Mouse (Mus musculus) limb, embryonic 11.5 days (tissue): ENCODE results near the gene Cyp4f18. TPM values are rescaled to one million over a fixed set of nuclear protein-coding genes. Genes with fewer than 3 reads are reported as not detected.

Source experiments
- ATAC-seq: fragments of 200-750 bp; cut with Nextera tagmentation; 2 replicates; pipeline ENCODE4 v1.8.0; 2017; ENCODE audit warnings: low read depth; ENCODE audit not compliant: insufficient number of reproducible peaks, low FRiP score, low TSS enrichment
- DNase-seq: peaks from one replicate; pipeline ENCODE4 v3.0.0-alpha.2; 2015; ENCODE audit warnings: low spot score
- H3K27ac ChIP-seq: fragments of 300-500 bp; sonication (generic); replicated peaks from 2 replicates; pipeline ENCODE4 v1.5.1; 2014; ENCODE audit warnings: low read depth, mild to moderate bottlenecking, low read length
- H3K27me3 ChIP-seq: fragments of 300-500 bp; sonication (generic); 2 replicates; pipeline ENCODE4 v1.6.1; 2014; ENCODE audit warnings: mild to moderate bottlenecking, low read length, mixed read lengths; ENCODE audit not compliant: control insufficient read depth, insufficient read depth
- H3K36me3 ChIP-seq: fragments of 300-500 bp; sonication (generic); 2 replicates; pipeline ENCODE4 v1.6.1; 2014; ENCODE audit warnings: mild to moderate bottlenecking, low read length, moderate library complexity, mixed read lengths; ENCODE audit not compliant: control insufficient read depth, insufficient read depth
- H3K4me1 ChIP-seq: fragments of 300-500 bp; sonication (generic); 2 replicates; pipeline ENCODE4 v1.6.1; 2014; ENCODE audit warnings: low read length, mixed read lengths; ENCODE audit not compliant: control insufficient read depth, insufficient read depth
- H3K4me2 ChIP-seq: fragments of 300-500 bp; sonication (generic); 2 replicates; pipeline ENCODE4 v1.6.1; 2014; ENCODE audit warnings: low read depth, mild to moderate bottlenecking, moderate library complexity; ENCODE audit not compliant: severe bottlenecking
- H3K4me3 ChIP-seq: fragments of 300-500 bp; sonication (generic); 2 replicates; pipeline ENCODE4 v1.5.1; 2014; ENCODE audit warnings: low read depth, low read length
- H3K9ac ChIP-seq: fragments of 300-500 bp; sonication (generic); 2 replicates; pipeline ENCODE4 v1.6.1; 2014; ENCODE audit warnings: mild to moderate bottlenecking, low read length
- H3K9me3 ChIP-seq: fragments of 300-500 bp; sonication (generic); 2 replicates; pipeline ENCODE4 v1.6.1; 2016; ENCODE audit warnings: low read length; ENCODE audit not compliant: control insufficient read depth
- WGBS: fragments of 180-500 bp; shearing (Covaris S2); extraction: QIAGEN DNeasy Blood & Tissue Kit; methylation state at CpG from one replicate; pipeline ENCODE4 v1.1.7; 2014; 5-methylcytosine and 5-hydroxymethylcytosine counted together
- polyA plus RNA-seq: library from polyadenylated mRNA; unstranded; fragments of >200 nt; fragmentation: Nextera tagmentation; extraction: Ambion mirVana; gene quantifications from 2 replicates; pipeline ENCODE4 v1.2.1, GENCODE M21; 2014

Gene Cyp4f18
- polyA plus RNA-seq, 1 experiment from 2014 or later = 1.0 TPM

GRCm38 (mm10) chr8:71988867-71989599 lies 20.4 kb downstream of the Cyp4f18 start:
- peak overlapping the region; percentile 33 for H3K4me3 ChIP-seq
- no peaks in the 10 kb centered on the region for H3K27me3 ChIP-seq
- H3K9me3 ChIP-seq = no peaks in the 10 kb centered on the region
- DNase-seq = no peak
- no peaks in the 10 kb centered on the region for H3K4me1 ChIP-seq
- peak; percentile 64; the same call in 1 of the 2 replicates for ATAC-seq
- peak overlapping the region; percentile 2; the same call in 1 of the 2 replicates for H3K9ac ChIP-seq
- peak overlapping the region; percentile 55 for H3K4me2 ChIP-seq
- WGBS = 32% methylated on average over 13 of the region's 13 CpGs
- H3K27ac ChIP-seq = no peak overlapping the region
- no peaks in the 10 kb centered on the region for H3K36me3 ChIP-seq

DNA sequence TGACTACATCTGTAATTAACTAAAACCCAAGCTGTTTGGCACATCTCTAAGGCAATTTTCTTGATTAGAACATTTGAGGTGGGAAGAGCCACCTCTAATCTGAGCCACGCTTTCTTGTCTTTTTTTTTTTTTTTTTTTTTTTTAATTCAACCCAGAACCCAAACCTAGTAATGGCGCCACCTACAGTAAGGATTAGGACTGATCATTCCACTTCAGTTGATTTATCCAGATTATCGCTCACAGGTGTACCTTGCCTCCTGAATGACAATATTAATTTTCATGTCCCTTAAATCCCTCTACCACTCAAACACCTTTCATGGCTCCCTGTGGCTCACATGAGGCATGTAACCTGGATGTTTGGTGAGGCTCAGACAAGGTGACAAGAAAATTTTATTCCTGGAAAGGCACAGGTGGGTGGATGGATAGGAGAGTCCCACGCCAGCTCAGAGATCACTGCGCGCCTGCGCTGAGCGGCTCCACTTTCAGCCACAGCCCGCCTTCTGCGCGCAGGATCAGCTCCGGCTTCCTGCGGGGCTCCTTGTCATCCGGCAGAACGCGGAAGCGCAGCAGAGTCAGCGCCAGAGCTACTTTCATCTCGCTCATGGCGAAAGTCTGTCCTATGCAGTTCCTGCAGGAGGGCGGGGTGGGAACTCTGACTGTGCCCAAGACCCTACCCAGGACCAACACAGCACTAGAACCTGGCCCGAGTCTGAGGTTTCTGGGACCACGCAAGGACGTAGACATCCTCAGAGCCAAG lies 21.1 kb downstream of the Cyp4f18 start:
- Histone ChIP-seq H3K4me2 (peak overlapping the region; percentile 55), H3K27me3 (no peaks in the 10 kb centered on the region), H3K9ac (peak overlapping the region; percentile 2; the same call in 1 of the 2 replicates), H3K9me3 (no peaks in the 10 kb centered on the region), H3K36me3 (no peaks in the 10 kb centered on the region), H3K4me3 (peak overlapping the region; percentile 33), H3K27ac (no peak overlapping the region), H3K4me1 (no peaks in the 10 kb centered on the region)
- peak; percentile 58; the same call in 1 of the 2 replicates for ATAC-seq
- DNase-seq = peak; percentile 65
- 16% methylated on average over 24 of the region's 24 CpGs for WGBS

- Histone ChIP-seq H3K9me3 (no peaks in the 10 kb centered on the region), H3K4me1 (no peaks in the 10 kb centered on the region), H3K27ac (no peak overlapping the region), H3K36me3 (no peaks in the 10 kb centered on the region), H3K4me3 (no peak overlapping the region), H3K27me3 (no peaks in the 10 kb centered on the region), H3K9ac (no peak overlapping the region), H3K4me2 (no peak overlapping the region)
- 68% methylated on average over 4 of the region's 4 CpGs for WGBS
- DNase-seq (no peak), ATAC-seq (no peak)
These were observed 24.8 kb downstream of the Cyp4f18 start for GRCm38 (mm10) chr8:71984601-71985000.

DNA sequence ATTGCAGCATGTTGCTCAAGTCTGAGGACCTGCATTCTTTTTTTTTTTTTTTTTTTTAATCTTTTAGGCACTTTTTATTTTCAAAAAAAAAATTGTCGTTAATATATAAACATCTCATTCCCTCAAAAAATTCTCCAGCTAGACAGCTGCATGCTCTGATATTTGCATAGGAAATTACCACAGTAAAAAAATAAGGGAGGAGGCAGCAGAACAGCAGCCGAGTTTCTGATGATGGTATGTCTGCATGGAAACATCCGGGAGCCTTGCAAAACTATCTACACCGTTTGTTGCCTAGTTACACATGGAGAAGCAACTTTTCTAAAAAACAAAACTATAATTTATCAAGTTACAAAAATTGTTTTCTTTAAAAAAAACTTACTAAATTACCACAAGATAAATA lies 28.0 kb downstream of the Cyp4f18 start:
- no peaks in the 10 kb centered on the region for H3K4me1 ChIP-seq
- ATAC-seq (no peak), DNase-seq (no peak)
- H3K4me3 ChIP-seq = no peak overlapping the region
- no peak overlapping the region for H3K9ac ChIP-seq
- H3K36me3 ChIP-seq = no peaks in the 10 kb centered on the region
- no peak overlapping the region for H3K27ac ChIP-seq
- H3K4me2 ChIP-seq = no peak overlapping the region
- H3K27me3 ChIP-seq = no peaks in the 10 kb centered on the region
- H3K9me3 ChIP-seq = no peaks in the 10 kb centered on the region
- WGBS = 90% methylated on average over 4 of the region's 4 CpGs

DNA sequence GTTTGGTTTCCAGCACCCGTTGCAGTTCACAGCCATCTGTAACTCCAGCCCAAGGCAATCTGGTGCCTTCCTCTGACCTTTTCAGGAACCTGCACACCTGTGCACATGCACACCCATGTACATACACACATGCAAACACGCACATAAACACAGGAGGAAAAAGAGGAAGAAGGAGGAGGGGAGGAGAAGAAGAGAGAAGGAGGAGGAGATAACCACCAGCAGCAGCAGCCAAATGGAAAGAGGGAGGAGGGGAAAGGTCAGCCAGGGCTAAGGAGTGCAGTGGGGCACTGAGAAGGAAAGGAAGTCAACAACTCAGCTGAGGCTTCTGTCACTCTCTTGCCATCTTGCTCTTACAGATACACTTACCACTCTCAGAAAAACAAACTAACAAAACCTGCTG lies 28.4 kb downstream of the Cyp4f18 start:
- H3K27ac ChIP-seq = no peak overlapping the region
- H3K4me3 ChIP-seq = no peak overlapping the region
- H3K9me3 ChIP-seq = no peaks in the 10 kb centered on the region
- 70% methylated on average over 2 of the region's 2 CpGs for WGBS
- H3K27me3 ChIP-seq = no peaks in the 10 kb centered on the region
- ATAC-seq = no peak
- no peak overlapping the region for H3K4me2 ChIP-seq
- DNase-seq = no peak
- no peak overlapping the region for H3K9ac ChIP-seq
- no peaks in the 10 kb centered on the region for H3K4me1 ChIP-seq
- H3K36me3 ChIP-seq = no peaks in the 10 kb centered on the region

GRCm38 (mm10) chr8:71974211-71974610 lies 35.2 kb downstream of the Cyp4f18 start:
- ATAC-seq (no peak), DNase-seq (no peak)
- Histone ChIP-seq H3K4me1 (no peaks in the 10 kb centered on the region), H3K4me3 (no peak overlapping the region), H3K27me3 (no peaks in the 10 kb centered on the region), H3K9ac (no peak overlapping the region), H3K9me3 (no peaks in the 10 kb centered on the region), H3K36me3 (no peaks in the 10 kb centered on the region; the same call in 1 of the 2 replicates), H3K4me2 (no peak overlapping the region), H3K27ac (no peak overlapping the region)
- 88% methylated on average over 3 of the region's 3 CpGs for WGBS

GRCm38 (mm10) chr8:71971945-71972344 lies 37.5 kb downstream of the Cyp4f18 start:
- Histone ChIP-seq H3K27ac (no peak overlapping the region), H3K4me2 (no peak overlapping the region), H3K36me3 (peaks cover 11% of the 10 kb centered on the region), H3K9ac (no peak overlapping the region), H3K27me3 (no peaks in the 10 kb centered on the region), H3K9me3 (no peaks in the 10 kb centered on the region), H3K4me1 (no peaks in the 10 kb centered on the region), H3K4me3 (no peak overlapping the region)
- WGBS = 75% methylated on average over 1 of the region's 1 CpGs
- no peak for DNase-seq
- no peak for ATAC-seq

DNA sequence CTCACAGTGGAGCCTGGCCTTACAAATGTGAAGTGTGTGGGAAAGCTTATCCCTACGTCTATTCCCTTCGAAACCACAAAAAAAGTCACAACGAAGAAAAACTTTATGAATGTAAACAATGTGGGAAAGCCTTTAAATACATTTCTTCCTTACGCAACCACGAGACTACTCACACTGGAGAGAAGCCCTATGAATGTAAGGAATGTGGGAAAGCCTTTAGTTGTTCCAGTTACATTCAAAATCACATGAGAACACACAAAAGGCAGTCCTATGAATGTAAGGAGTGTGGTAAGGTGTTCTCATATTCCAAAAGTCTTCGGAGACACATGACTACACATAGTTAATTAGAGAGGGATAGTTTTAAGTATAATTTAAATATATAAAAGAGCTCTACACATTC lies 40.8 kb downstream of the Cyp4f18 start:
- H3K4me3 ChIP-seq = no peak overlapping the region
- H3K9ac ChIP-seq = no peak overlapping the region
- ATAC-seq (no peak), DNase-seq (no peak)
- H3K4me2 ChIP-seq = no peak overlapping the region
- no peak overlapping the region for H3K27ac ChIP-seq
- H3K27me3 ChIP-seq = no peaks in the 10 kb centered on the region
- H3K9me3 ChIP-seq = no peaks in the 10 kb centered on the region
- H3K36me3 ChIP-seq = peaks cover 25% of the 10 kb centered on the region
- WGBS = 96% methylated on average over 6 of the region's 6 CpGs
- no peaks in the 10 kb centered on the region for H3K4me1 ChIP-seq
